Mouse (Mus musculus) myocyte (in vitro differentiated cells): ENCODE measurements around the gene Dync1li1. TPM values are rescaled to one million over a fixed set of nuclear protein-coding genes. Genes with fewer than 3 reads are reported as not detected.

Source experiments
- H3K27me3 ChIP-seq: one replicate; pipeline ENCODE4 v1.6.1; 2011; ENCODE audit not compliant: control insufficient read depth, insufficient read depth, insufficient read length
- H3K36me3 ChIP-seq: one replicate; pipeline ENCODE4 v1.6.1; 2011; ENCODE audit not compliant: control insufficient read depth, insufficient read depth
- H3K4me2 ChIP-seq: one replicate; pipeline ENCODE4 v1.6.1; 2011; ENCODE audit warnings: low read depth, control low read depth
- H3K4me3 ChIP-seq: one replicate; pipeline ENCODE4 v1.5.1; 2011; ENCODE audit warnings: mild to moderate bottlenecking, control low read depth, moderate library complexity
- H3K79me2 ChIP-seq: one replicate; pipeline ENCODE4 v1.6.1; 2011; ENCODE audit not compliant: control insufficient read depth, insufficient read depth
- H3ac ChIP-seq: one replicate; pipeline ENCODE4 v1.6.1; 2011; ENCODE audit not compliant: control insufficient read depth, insufficient read length
- CEBPB ChIP-seq: IDR thresholded peaks from 2 replicates; pipeline ENCODE4 v1.6.1; 2011; ENCODE audit warnings: mild to moderate bottlenecking, moderate library complexity; ENCODE audit not compliant: poor library complexity, insufficient read depth, severe bottlenecking
- E2F4 ChIP-seq: IDR thresholded peaks from one replicate; pipeline ENCODE4 v1.6.1; 2011; ENCODE audit warnings: mild to moderate bottlenecking, control low read depth, moderate library complexity; ENCODE audit not compliant: insufficient read depth
- MAX ChIP-seq: IDR thresholded peaks from one replicate; pipeline ENCODE4 v1.6.1; 2011; ENCODE audit warnings: low read depth, mild to moderate bottlenecking, control low read depth
- MYOD1 ChIP-seq, 3 experiments: IDR thresholded peaks; one replicate each; pipeline ENCODE4 v1.6.1; 2011; ENCODE audit warnings: control low read depth in 2 of 3, low read depth in 2 of 3, mild to moderate bottlenecking in 2 of 3, moderate library complexity in 1 of 3; ENCODE audit not compliant: insufficient read length in 2 of 3, control insufficient read depth in 1 of 3
- MYOG ChIP-seq, 3 experiments: IDR thresholded peaks; one replicate each; pipeline ENCODE4 v1.6.1; 2011; ENCODE audit warnings: control low read depth in 2 of 3, low read depth in 2 of 3, mild to moderate bottlenecking in 2 of 3; ENCODE audit not compliant: insufficient read length in 2 of 3, control insufficient read depth in 1 of 3, insufficient read depth in 1 of 3
- POLR2A ChIP-seq: IDR thresholded peaks from one replicate; pipeline ENCODE4 v1.6.1; 2011; ENCODE audit warnings: low read depth, mild to moderate bottlenecking, control low read depth, moderate library complexity; ENCODE audit not compliant: insufficient read length
- POLR2AphosphoS2 ChIP-seq: IDR thresholded peaks from one replicate; pipeline ENCODE4 v1.6.1; 2011; ENCODE audit warnings: low read depth, control low read depth; ENCODE audit not compliant: insufficient read length
- REST ChIP-seq: IDR thresholded peaks from one replicate; pipeline ENCODE4 v1.6.1; 2011; ENCODE audit warnings: mild to moderate bottlenecking, control low read depth, moderate library complexity; ENCODE audit not compliant: insufficient read depth, insufficient read length
- SRF ChIP-seq: IDR thresholded peaks from one replicate; pipeline ENCODE4 v1.6.1; 2011; ENCODE audit warnings: low read depth; ENCODE audit not compliant: control insufficient read depth, insufficient read length
- TCF12 ChIP-seq: IDR thresholded peaks from one replicate; pipeline ENCODE4 v1.6.1; 2011; ENCODE audit warnings: mild to moderate bottlenecking, control low read depth; ENCODE audit not compliant: poor library complexity, insufficient read depth, severe bottlenecking
- TCF3 ChIP-seq: IDR thresholded peaks from one replicate; pipeline ENCODE4 v1.6.1; 2011; ENCODE audit warnings: low read depth, control low read depth; ENCODE audit not compliant: insufficient read length
- USF1 ChIP-seq: IDR thresholded peaks from one replicate; pipeline ENCODE4 v1.6.1; 2011; ENCODE audit warnings: low read depth, mild to moderate bottlenecking, control low read depth, moderate library complexity
- polyA plus RNA-seq: library from polyadenylated mRNA; unstranded; fragments of >200 nt; fragmentation: generic; extraction: Trizol; gene quantifications from one replicate; pipeline ENCODE4 v1.2.1, GENCODE M21; 2012; ENCODE audit warnings: missing spikeins

Gene Dync1li1
- polyA plus RNA-seq, 1 experiment: 70.9 TPM

DNA sequence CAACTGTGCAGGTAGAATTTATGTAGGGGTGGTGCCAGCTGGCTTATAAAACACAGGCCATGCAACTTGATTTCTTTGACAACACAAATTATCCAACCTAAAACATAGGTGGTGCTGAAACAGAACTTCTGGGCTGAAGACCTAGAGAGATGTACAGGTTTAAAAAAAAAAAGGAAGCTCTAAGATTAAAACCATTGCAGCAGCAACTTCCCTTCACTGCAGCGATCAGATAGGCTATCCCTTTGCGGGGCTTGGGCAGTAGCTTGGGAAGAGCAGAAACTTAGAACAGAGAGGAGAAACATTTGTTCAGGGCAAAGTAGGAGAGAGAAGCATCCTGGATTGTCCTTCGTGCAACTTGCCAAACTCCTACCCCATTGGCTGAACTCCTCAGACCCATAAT lies 31.9 kb upstream of the Dync1li1 start:
- no peaks in the 10 kb centered on the region for H3K27me3 ChIP-seq
- no peak overlapping the region for H3K4me3 ChIP-seq
- H3K4me2 ChIP-seq: no peak overlapping the region
- no peaks in the 10 kb centered on the region for H3K36me3 ChIP-seq
- TF ChIP-seq POLR2AphosphoS2 (no peak), REST (no peak), MYOD1 (IDR thresholded peaks at IDR 0.05; ENCODE audit: control insufficient read depth in 1 of 3, insufficient read length in 2 of 3, low read depth in 2 of 3) (no peak), TCF12 (no peak), MAX (no peak), E2F4 (no peak), POLR2A (no peak), SRF (no peak), USF1 (no peak)
- H3K79me2 ChIP-seq: no peaks in the 10 kb centered on the region
- H3ac ChIP-seq: no peak overlapping the region

DNA sequence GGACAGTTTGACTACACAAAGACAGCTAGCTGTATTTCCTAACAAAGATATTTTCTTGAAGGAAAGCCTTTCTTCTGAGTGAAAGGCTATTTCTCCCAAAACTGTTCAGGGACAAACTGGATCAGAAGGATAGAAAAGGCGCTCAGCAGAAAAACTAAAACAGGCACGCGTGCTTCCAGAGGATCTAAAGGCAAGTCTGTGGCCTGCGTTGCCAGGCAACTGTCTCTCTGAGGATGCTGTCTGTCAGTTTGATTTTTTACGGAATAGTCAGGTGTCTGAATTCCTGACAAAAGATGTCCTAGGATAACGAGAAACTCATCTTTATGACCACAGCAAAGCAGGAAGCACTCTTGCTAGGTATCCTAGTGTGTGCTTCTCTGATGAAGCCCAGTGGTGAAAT lies 28.1 kb upstream of the Dync1li1 start:
- TF ChIP-seq E2F4: no peak
- TF ChIP-seq TCF12: no peak
- TF ChIP-seq MYOG (IDR thresholded peaks at IDR 0.05; ENCODE audit: control insufficient read depth in 1 of 3, insufficient read depth in 1 of 3, insufficient read length in 2 of 3, low read depth in 2 of 3): no peak
- no peak for TF ChIP-seq TCF3
- no peak for TF ChIP-seq CEBPB
- TF ChIP-seq USF1: no peak
- no peak for TF ChIP-seq SRF
- TF ChIP-seq MAX: no peak
- TF ChIP-seq MYOD1 (IDR thresholded peaks at IDR 0.05; ENCODE audit: control insufficient read depth in 1 of 3, insufficient read length in 2 of 3, low read depth in 2 of 3): no peak
- TF ChIP-seq REST: no peak
- H3ac ChIP-seq: no peak overlapping the region
- no peaks in the 10 kb centered on the region for H3K27me3 ChIP-seq
- no peak overlapping the region for H3K4me2 ChIP-seq
- H3K79me2 ChIP-seq: no peaks in the 10 kb centered on the region
- no peaks in the 10 kb centered on the region for H3K36me3 ChIP-seq
- H3K4me3 ChIP-seq: no peak overlapping the region

DNA sequence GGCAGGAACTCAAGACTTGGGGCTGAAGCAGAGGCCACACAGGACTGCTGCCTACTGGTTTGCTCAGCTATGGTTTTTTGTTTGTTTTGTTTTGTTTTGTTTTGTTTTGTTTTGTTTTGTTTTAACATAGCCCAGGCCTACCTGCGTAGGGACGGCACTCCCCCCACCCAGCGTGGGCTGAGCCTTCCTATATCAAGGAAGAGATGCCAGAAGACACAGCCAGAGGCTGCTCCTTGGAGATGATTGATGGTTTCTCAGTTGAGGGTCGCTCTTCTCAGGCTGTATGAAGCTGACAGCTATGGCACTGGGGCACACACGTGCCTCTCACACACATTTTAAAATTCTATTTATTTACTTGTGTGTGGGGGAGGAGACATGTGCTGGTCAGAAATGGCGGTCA lies 27.6 kb upstream of the Dync1li1 start:
- Histone ChIP-seq H3ac (no peak overlapping the region), H3K4me3 (no peak overlapping the region), H3K27me3 (no peaks in the 10 kb centered on the region), H3K4me2 (no peak overlapping the region), H3K36me3 (no peaks in the 10 kb centered on the region), H3K79me2 (no peaks in the 10 kb centered on the region)
- TF ChIP-seq USF1 (no peak), MAX (no peak), TCF3 (no peak), MYOG (IDR thresholded peaks at IDR 0.05; ENCODE audit: control insufficient read depth in 1 of 3, insufficient read depth in 1 of 3, insufficient read length in 2 of 3, low read depth in 2 of 3) (no peak), CEBPB (no peak), POLR2A (no peak), REST (no peak), MYOD1 (IDR thresholded peaks at IDR 0.05; ENCODE audit: control insufficient read depth in 1 of 3, insufficient read length in 2 of 3, low read depth in 2 of 3) (no peak), E2F4 (no peak), POLR2AphosphoS2 (no peak)

DNA sequence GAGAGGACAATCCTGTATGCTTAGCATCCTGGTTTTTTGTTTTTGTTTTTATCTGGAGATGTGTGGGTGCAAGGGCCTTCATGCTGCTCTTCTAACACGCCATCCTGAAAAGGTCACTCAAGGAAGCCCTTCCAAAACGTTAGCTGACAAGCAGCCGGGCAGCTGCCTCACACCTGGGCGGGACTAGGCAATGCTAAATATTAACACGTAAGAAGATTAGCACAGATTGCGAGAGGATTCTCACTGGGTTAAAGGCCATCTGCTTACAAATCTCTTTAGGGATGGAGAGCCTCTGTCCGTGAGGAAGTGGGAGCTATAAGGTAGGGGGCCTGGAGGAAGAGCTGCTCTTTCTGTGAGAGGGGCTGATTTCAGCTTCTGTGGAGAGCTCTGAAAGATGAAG lies 26.6 kb upstream of the Dync1li1 start:
- Histone ChIP-seq H3K4me3 (no peak overlapping the region), H3K4me2 (no peak overlapping the region), H3K27me3 (no peaks in the 10 kb centered on the region), H3K36me3 (no peaks in the 10 kb centered on the region), H3K79me2 (no peaks in the 10 kb centered on the region), H3ac (no peak overlapping the region)
- TF ChIP-seq CEBPB (no peak), MYOD1 (IDR thresholded peaks at IDR 0.05; ENCODE audit: control insufficient read depth in 1 of 3, insufficient read length in 2 of 3, low read depth in 2 of 3) (no peak), POLR2AphosphoS2 (no peak), POLR2A (no peak), MYOG (IDR thresholded peaks at IDR 0.05; ENCODE audit: control insufficient read depth in 1 of 3, insufficient read depth in 1 of 3, insufficient read length in 2 of 3, low read depth in 2 of 3) (no peak), E2F4 (no peak), TCF12 (no peak), MAX (no peak), TCF3 (no peak), SRF (no peak), USF1 (no peak), REST (no peak)

DNA sequence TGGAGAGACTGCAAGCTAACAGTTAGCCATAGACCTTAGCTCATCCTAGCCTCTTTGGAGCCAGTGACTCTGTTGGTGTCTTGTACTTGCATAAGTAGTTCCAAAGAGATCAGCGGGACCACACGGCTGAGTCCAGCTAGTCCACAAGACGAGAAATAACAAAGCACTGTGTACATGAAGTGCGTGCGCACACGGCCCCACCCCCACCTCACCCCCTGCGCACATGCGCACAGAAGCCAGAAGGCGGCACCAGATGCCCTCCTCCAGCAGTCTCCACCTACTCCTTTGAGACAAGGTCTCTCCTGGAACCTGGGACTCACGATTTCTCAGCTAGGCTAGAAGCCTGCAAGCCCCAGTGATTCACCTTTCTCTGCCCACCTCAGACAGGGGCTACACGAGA lies 24.8 kb upstream of the Dync1li1 start:
- TF ChIP-seq TCF12 (no peak), MAX (no peak), TCF3 (no peak), MYOD1 (IDR thresholded peaks at IDR 0.05; ENCODE audit: control insufficient read depth in 1 of 3, insufficient read length in 2 of 3, low read depth in 2 of 3) (no peak), E2F4 (no peak), SRF (no peak), REST (no peak), POLR2AphosphoS2 (no peak), POLR2A (no peak), CEBPB (no peak), USF1 (no peak), MYOG (IDR thresholded peaks at IDR 0.05; ENCODE audit: control insufficient read depth in 1 of 3, insufficient read depth in 1 of 3, insufficient read length in 2 of 3, low read depth in 2 of 3) (no peak)
- no peaks in the 10 kb centered on the region for H3K27me3 ChIP-seq
- H3K4me2 ChIP-seq: no peak overlapping the region
- no peak overlapping the region for H3ac ChIP-seq
- H3K36me3 ChIP-seq: no peaks in the 10 kb centered on the region
- no peaks in the 10 kb centered on the region for H3K79me2 ChIP-seq
- no peak overlapping the region for H3K4me3 ChIP-seq
